In genomic region chr13:98958177-98958576, GRCm38 (mm10) we compare ENCODE assay signal across 19 mouse cellular contexts. TPM values are rescaled to one million over a fixed set of nuclear protein-coding genes. Genes with fewer than 3 reads are reported as not detected.
"Had no signal": no experiment of that assay in that cellular context is flagged by ENCODE, and none has a peak within 500 bp of the region (broad histone marks: within the 10 kb centered on the region; RNA-seq: fewer than 3 reads in every experiment).

No protein-coding gene starts in this region.

- H3K4me2 ChIP-seq: liver, embryonic 11.5 days; liver, embryonic 15.5 days; neural tube, embryonic 13.5 days had no signal

- H3K9me3 ChIP-seq: limb, embryonic 10.5 days; liver, embryonic 15.5 days; neural tube, embryonic 13.5 days had no signal

- DNase-seq: kidney, adult 8-10 months; kidney, postnatal 25 days; lung, adult 2 months; lung, postnatal 36 days; right cerebral cortex, postnatal 25 days; thymus, postnatal 4 days had no signal

- H3K27me3 ChIP-seq: liver, embryonic 15.5 days; neural tube, embryonic 13.5 days had no signal

- H3K4me1 ChIP-seq: limb, embryonic 10.5 days had no signal

- ATAC-seq: lung, postnatal 0 days had no signal

- H3K36me3 ChIP-seq: limb, embryonic 10.5 days; liver, embryonic 15.5 days; neural tube, embryonic 13.5 days had no signal

- H3K4me3 ChIP-seq: left cerebral cortex, adult 2 months; limb, embryonic 10.5 days; liver, embryonic 15.5 days; neural tube, embryonic 13.5 days had no signal

- H3K27ac ChIP-seq: left cerebral cortex, adult 2 months; limb, embryonic 10.5 days; liver, embryonic 15.5 days; neural tube, embryonic 13.5 days had no signal

- H3K9ac ChIP-seq: liver, embryonic 15.5 days; neural tube, embryonic 13.5 days had no signal

RNA-seq across cellular contexts. Expression of gene 1700024P04Rik, which starts 26.2 kb away (rescaled TPM):
- total RNA-seq: layer of hippocampus, postnatal 25 days; left cerebral cortex, adult 2 months; left cerebral cortex, postnatal 14 days; megakaryocyte progenitor cell, adult 5-6 weeks had no signal
- polyA plus RNA-seq: kidney, embryonic 16.5 days; limb, embryonic 10.5 days; limb, embryonic 14.5 days; liver, embryonic 11.5 days; liver, embryonic 15.5 days; lung, adult 2 months; lung, postnatal 0 days; neural tube, embryonic 13.5 days; small intestine, adult 2 months; stomach, embryonic 16.5 days had no signal
